Mouse (Mus musculus) G1E (cell line): ENCODE measurements around the gene Sstr4.

Source experiments
- CTCF ChIP-seq: IDR thresholded peaks from 2 replicates; pipeline ENCODE4 v1.5.1; 2012; ENCODE audit warnings: low read depth, low read length, inconsistent platforms, mixed read lengths
- GATA1 ChIP-seq: IDR thresholded peaks from 2 replicates; pipeline ENCODE4 v1.6.1; 2012; ENCODE audit warnings: borderline replicate concordance, low read length, inconsistent platforms, mixed read lengths
- GATA2 ChIP-seq: IDR thresholded peaks from 2 replicates; pipeline ENCODE4 v1.6.1; 2012; ENCODE audit warnings: low read depth, low read length, inconsistent platforms, borderline replicate concordance
- POLR2AphosphoS5 ChIP-seq: IDR thresholded peaks from 2 replicates; pipeline ENCODE4 v1.6.1; 2012; ENCODE audit warnings: low read depth, low read length, inconsistent platforms; ENCODE audit not compliant: insufficient replicate concordance
- TAL1 ChIP-seq: conservative IDR thresholded peaks from 2 replicates; pipeline ENCODE4 v1.6.1; 2012; ENCODE audit warnings: low read depth, low read length, inconsistent platforms, mixed read lengths

- TF ChIP-seq TAL1 (no peak), CTCF (no peak), GATA1 (no peak), GATA2 (no peak), POLR2AphosphoS5 (no peak)
These were observed 49.8 kb upstream of the Sstr4 start for GRCm38 (mm10) chr2:148345373-148345772.
